Mouse (Mus musculus) mesoderm, embryonic 11.5 days (tissue): ENCODE measurements at regions not wholly inside any gene's neighbourhood (a gene's known extent, or its start where the extent isn't known, plus 50 kb on each side); places are given as distances from the start of the nearest gene placed in this dataset.
A peak's percentile ranks its signal among the peaks of the same experiment; 100 is the strongest.

Source experiments
- DNase-seq: peaks from one replicate; pipeline ENCODE4 v3.0.0-alpha.2; 2012; ENCODE audit warnings: low read depth, low spot score

DNA sequence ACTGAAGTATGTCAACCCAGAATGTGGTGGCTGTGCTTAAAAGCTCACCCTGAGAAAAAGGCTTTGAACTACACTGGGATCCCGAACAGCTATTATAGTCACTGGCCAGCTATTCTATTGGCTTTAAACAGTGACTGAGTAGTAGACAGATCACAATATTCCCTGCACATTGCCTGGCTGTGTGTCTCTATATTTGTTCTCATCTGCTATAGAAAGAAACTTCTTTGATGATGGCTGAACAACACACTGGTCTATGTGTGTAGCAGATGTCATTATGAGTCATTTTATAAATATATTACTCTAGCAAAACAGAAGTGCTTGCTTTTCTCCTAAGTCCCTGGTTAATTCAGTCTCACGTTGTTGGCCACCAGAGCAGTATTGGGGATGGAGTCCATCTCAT is 152.1 kb upstream of the Slco6d1 start:
- no peak for DNase-seq

DNA sequence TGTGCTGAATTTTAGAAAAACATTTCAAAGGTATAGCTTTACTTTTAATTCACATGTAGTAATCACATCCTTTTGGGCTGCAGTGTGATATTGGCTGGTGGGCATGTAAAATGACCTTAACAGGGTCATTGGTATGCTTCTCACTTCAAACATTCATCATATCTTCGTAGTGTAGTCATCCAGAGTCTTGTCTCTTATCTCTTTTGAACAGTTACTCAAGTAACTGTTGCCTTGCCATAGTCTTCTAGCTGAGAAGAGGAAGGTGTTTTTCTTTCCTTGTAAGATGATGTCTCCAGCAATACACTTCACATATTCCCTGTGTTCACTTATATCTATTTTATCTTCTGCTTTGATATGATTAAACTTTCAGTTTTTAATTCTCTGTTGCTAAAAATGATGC is 150.7 kb upstream of the Slco6d1 start:
- DNase-seq, result no peak

DNA sequence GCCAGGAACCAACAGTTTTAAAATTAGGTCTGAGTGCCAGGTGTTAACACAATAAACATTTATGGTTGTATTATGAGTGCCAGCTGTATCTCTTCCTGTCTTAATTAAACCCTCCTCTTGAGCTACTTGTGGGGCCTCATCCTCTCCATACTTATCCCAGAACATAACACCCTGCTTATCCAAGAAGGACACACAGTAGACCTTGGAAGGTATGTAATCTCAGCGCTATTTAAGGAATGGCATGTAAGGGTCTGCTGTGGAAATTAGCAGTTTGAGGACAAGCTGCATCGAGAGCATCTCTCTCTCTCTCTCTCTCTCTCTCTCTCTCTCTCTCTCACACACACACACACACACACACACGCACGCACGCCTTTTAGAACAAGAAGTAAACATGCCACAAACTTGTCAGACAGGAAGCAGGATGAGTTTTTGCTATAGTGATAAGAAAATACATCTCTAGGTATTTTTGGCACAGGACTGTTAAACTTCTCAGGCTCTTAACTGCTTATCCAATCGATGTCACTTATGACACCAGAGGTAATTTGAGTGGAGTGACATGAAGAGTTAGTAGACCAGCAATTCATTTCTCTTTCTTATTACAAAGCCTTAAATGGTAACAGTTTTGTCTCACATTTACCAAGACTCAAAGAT is 146.8 kb upstream of the Slco6d1 start:
- DNase-seq, result no peak

DNA sequence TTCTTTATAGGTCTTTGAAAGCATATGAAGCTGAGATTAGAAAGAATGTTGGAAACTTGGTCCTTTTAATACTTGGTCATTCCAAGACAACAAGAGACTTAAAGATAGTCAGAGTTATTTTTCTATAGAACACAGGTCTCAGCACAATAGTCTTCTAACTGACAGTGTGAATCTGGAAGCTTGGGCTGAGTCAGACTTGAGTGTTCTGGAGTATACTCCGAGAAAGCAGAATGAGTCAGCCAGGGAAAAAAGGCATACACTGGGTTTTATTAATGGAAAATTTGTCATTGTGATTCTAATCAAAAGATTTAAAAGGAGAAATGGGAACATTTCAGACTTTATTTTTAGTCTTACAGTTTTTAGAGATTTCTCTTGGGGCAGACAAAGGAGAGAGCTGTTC is 145.4 kb upstream of the Slco6d1 start:
- DNase-seq, result no peak

DNA sequence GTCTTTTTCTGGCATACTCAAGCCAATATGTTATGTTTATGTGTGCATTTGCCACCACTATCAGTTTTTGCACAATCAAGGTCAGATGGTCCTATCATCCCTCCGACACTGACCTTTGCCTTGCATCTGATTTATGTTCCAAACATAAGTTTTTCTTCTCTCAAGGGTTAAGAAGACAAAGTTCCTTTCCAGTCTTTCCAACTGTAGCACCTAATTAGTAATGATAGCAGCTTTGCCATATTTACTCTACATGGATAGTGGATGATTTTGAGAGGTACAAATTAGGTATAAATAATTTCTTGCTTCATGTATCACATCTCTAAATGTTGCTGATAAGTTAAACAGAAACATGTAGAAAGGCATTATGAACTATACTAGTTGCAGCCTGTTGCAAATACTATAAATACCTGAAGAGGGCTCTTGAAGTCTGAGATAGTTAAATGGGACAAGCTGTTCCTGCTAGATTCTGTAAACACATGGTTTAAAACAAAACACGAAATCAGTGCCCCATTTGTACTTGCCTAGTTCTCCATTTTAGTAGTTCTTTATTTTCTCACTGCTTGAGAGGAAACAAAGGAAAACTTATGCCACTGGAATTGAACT is 141.4 kb upstream of the Slco6d1 start:
- DNase-seq, result no peak

DNA sequence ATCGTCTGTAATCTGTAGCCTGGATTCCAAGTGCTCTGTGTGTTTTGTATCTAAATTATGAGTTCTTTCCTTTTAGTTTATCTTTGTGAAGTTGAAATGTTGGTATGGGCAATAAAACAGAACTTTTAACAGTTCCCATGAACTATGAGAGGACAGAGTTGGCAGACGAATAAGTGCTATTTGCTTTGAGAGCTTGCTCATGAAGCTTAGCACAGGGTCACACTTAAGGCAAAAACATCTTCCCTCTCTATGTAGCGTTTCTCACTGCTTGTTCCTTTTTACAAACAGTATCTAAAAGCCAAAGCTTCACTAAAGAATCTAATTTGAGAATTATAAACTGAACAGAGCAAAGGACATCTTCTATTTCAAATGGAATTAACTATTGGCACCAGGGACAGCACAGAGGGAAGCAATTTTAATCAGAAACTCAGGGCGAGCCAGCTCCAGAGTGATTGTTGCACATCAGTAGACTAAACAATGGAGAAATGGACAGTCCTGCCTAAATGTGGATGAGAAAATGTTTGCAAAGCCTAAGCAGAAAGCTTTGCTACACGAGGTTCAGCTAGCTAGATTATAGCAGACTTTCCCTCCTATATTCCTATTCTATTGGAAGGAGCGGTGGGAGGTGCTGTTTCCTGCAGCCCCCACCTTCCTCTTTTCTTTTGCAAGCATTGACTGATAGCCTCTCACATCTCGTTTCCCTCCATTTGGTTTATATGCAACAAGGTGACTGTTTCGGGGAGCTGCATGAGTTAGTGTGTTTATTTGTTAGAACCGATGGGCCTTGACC is 140.5 kb upstream of the Slco6d1 start:
- no peak for DNase-seq

DNA sequence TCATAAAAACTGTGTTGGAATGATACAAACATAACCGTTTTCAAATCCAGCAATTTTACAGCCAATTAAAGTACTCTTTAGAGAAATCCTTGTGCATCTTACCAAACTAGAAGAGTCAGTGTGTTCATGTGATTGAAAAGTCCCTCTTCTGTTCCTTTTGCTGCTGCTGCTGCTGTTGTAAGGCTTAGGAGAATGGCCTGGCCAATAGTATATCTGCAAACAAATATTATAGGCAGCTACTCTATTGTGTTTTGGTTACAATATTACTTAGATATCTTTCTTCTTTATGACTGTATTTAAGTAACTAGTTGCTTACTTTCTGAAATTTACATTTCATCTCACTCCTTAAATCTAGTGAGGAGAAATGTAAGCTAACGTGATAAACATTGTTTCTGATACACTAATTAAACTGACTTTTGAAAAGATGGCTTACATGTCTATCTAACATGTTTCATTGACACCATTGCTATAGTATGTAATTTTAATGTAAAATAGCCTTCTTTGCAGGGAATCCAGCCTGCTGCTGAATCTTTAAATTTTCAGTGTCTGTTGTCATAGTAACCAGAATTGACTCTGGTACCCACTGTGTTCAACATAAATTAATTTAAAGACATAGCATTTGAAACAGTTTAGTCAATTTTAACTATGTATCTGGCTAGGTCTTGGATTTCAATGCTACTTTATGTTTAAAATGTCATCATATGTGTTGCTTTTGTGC is 139.7 kb upstream of the Slco6d1 start:
- DNase-seq, result no peak

DNA sequence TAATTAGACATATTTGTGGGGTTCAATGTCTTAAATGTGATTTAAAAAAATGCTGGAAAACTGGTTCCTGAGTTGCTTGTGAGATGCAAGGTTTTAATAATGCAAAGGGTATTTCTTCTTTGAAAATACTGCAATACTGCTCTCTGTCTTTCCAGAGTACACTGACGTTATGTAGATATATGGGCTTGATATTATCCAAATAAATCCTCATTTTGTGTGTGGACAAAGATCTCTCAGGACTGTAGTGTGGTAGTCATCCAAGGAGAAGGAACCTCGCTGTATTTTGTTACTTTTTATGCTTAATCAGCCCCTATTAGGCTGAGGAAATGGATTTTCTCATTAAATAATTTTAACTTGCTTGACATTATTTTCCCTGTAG is 139.2 kb upstream of the Slco6d1 start:
- DNase-seq, result no peak

DNA sequence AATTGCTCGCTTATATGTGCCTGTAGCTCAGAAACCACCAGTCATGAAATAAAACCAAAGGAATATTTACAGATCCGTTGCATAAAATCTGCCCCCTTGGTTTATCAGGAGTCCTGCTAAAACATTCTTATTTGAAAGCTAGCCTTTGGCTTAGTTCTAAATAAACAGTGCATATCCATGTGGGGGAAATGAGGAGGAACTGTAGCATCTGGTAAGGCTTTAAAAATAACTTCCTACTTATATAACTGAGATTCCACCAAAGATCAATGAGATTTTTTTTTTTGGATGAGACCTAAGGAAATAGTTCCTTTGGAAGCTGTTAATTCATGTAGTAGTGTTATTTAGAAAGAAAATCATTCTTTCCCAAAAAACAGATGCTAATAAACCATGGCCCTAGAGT is 117.8 kb upstream of the Slco6d1 start:
- no peak for DNase-seq

DNA sequence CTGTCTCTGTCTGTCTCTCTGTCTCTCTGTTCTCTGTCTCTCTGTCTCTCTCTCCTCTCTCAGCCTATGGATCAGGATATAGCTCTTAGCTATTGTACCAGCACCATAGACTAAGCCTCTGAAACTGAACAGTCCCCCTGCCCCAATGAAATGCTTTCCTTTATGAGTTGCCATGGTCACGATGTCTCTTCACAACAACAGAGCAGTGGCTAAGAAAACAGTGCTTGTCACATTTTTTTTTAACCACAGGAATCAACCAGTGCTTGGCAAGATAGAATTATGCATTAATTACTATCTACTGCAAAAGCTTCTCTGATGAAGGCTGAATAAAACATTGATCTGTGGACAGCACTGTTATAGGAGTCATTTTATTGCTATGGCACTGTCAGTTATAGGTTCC is 114.6 kb upstream of the Slco6d1 start:
- no peak for DNase-seq

DNA sequence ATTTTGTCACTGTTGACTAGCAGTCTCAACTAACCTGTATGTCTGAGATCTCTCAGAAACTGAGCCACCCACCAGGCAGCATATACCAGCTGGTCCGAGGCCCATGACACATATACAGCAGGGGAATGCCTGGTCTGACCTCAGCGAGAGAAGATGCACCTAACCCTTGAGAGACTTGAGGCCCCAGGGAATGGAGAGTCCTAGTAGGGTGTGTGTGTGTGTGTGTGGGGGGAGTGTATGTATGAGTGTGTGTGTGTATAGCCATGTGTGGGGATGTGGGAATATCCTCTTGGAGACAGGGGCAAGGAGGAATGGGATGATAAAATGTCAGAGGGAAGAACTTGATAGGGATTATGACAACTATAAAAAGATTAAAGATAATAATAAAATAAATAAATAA is 113.4 kb upstream of the Slco6d1 start:
- no peak for DNase-seq

DNA sequence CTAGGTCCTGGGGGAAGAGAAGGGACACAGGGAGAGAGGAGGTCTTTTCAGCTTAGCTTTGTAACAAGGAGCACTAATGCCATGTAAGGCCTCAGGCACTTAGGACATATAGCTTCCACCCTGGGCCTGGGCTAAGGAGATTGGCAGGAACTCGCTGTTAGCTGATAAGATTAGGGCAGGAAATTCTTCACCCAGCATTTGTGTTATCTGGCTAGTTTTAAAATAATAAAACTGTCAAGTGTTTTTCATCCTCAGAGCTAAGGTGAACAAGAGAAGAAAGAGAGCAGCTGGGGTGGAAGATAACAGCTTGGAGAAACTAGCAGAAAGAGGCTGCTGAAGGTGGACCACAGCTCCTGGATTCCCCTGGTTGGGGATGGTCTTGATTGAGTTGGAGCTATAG is 111.0 kb upstream of the Slco6d1 start:
- DNase-seq, result no peak

DNA sequence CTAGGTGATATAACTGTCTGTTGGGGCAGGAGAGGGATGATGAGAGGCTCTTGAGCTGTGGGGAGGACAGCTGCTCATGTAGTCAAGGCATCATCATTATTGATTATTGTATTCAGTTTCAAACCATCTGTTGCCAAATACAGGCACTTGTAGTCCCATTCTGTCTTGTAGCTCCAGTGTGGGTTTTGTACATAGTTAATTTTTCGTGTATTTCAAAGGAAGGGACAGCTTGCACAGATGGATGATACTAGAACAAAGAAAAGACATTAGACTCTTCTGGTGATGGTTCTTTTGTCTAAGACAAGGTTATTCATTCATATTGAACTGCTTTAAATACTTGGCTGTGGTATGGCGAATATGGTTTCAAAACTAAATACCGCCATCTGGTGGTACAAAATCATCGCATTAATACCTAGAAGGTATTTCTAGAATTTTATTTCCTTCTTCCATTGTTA is 70.8 kb upstream of the Slco6d1 start:
- peak; percentile 54 for DNase-seq

DNA sequence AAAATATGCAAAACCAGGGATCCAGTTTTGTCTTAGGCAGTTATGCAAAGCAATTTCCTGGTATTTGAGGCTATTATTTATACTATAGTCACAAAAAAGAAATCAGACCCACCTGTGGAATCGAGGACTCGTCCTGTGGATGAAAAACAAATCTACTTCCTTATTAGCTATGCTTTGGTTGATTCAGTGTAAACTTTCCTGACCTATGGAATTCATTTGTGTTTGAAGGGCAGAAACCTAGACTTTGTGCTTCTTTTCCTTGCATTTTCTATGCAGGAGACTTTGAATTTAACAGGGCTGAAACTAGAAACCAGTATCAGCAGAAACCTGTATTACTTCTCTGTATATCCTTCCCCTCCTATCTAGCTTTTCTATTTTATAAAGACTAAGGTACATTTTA is 70.2 kb upstream of the Slco6d1 start:
- DNase-seq, result no peak

DNA sequence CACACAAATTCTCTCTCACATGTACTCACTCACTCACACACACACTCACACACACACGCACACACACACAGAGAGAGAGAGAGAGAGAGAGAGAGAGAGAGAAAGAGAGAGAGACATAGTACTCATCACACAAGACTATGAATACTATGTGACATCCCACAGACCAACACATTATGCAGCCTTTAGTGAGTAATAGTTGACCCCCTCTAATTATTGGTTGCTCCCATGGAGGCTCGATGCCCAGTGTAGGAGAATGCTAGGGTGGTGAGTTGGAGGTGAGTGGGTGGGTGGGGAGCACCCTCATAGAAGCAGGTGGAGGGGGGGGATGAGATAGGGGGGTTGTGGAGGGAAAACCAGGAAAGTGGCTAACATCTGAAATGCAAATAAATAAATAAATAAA is 69.4 kb upstream of the Slco6d1 start:
- no peak for DNase-seq
